ENCODE assay signal across 24 mouse cellular contexts in the genomic region with DNA sequence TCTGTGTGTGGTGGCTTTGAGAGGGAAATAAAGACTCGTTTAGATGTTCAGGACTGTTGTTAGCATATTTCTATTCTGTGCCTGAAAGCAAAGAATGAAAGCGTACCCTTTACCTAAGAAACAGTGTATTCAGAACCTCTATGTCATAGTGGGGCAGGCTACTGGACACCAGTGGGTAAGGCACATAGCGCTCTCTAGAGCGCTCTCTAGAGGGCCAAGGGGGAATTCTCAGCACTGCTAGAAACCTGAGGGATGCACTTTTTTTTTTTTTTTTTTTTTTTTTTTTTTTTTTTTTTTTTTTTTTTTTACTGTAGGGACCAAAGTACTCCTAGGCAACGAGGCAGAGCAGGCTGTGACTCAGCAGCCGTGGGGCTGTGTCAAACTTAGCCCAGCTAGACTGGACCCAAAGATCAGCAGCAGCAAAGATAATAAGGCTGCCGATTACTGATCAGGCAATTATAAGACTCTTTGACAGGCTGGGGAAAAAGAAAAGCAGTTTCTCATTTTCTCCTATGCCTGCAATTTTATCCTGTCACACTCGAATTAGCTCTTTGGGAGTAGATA.
DNase-seq lines count a peak whose midpoint lies in the region; ATAC-seq lines count a peak whose summit lies in the region.
"Had no signal": no experiment of that assay in that cellular context is flagged by ENCODE, and none has a peak within 500 bp of the region (broad histone marks: within the 10 kb centered on the region; RNA-seq: fewer than 3 reads in every experiment).

No protein-coding gene starts in this region.

- no peak overlapping the region for H3K9ac ChIP-seq in intestine, embryonic 15.5 days
- H3K9ac ChIP-seq in hindbrain, embryonic 11.5 days (ENCODE audit: low read depth, low read length), result no peak overlapping the region
- H3K9ac ChIP-seq: embryonic facial prominence, embryonic 13.5 days; forebrain, embryonic 15.5 days; heart, embryonic 13.5 days; hindbrain, embryonic 12.5 days; liver, embryonic 12.5 days; liver, postnatal 0 days; midbrain, embryonic 12.5 days had no signal

- no peak overlapping the region for H3K27ac ChIP-seq in intestine, embryonic 15.5 days
- H3K27ac ChIP-seq in hindbrain, embryonic 11.5 days (ENCODE audit: low read depth, low read length), result no peak overlapping the region
- H3K27ac ChIP-seq: embryonic facial prominence, embryonic 13.5 days; forebrain, embryonic 10.5 days; forebrain, embryonic 15.5 days; heart, embryonic 13.5 days; hindbrain, embryonic 12.5 days; hindbrain, postnatal 0 days; liver, embryonic 12.5 days; midbrain, embryonic 12.5 days had no signal

- no peak for DNase-seq in frontal cortex, postnatal 36 days (ENCODE audit: low spot score in 2 of 2)
- peak; percentile 7 to 31 for DNase-seq in kidney, postnatal 36 days
- DNase-seq in kidney, adult 18-20 months, result no peak
- DNase-seq in ES-CJ7 (ENCODE audit: low read depth, low spot score), result peak; percentile 60
- DNase-seq in hindbrain, embryonic 11.5 days (ENCODE audit: low spot score), result no peak
- DNase-seq in thymus, postnatal 0 days (ENCODE audit: low spot score), result no peak
- DNase-seq: adrenal gland, postnatal 14 days; cerebellum, adult 18-20 months; cerebellum, postnatal 10 days; heart, postnatal 10 days; left cerebral cortex, postnatal 4 days; liver, postnatal 0 days; lung, postnatal 36 days had no signal

- H3K4me3 ChIP-seq in intestine, embryonic 15.5 days (replicated peaks), result no peak overlapping the region
- H3K4me3 ChIP-seq in hindbrain, embryonic 11.5 days (ENCODE audit: low read depth, low read length), result no peak overlapping the region
- H3K4me3 ChIP-seq: embryonic facial prominence, embryonic 13.5 days; forebrain, embryonic 10.5 days; forebrain, embryonic 15.5 days; heart, embryonic 13.5 days; hindbrain, embryonic 12.5 days; liver, embryonic 12.5 days; midbrain, embryonic 12.5 days had no signal

- 62% methylated on average over 8 of the region's 8 CpGs for WGBS in intestine, embryonic 15.5 days
- 66% methylated on average over 8 of the region's 8 CpGs for WGBS in hindbrain, embryonic 11.5 days

- no peaks in the 10 kb centered on the region for H3K27me3 ChIP-seq in intestine, embryonic 15.5 days (replicated peaks)
- H3K27me3 ChIP-seq in hindbrain, embryonic 11.5 days (ENCODE audit: control insufficient read depth, insufficient read depth, low read length), result no peaks in the 10 kb centered on the region
- H3K27me3 ChIP-seq: CH12.LX; embryonic facial prominence, embryonic 13.5 days; forebrain, embryonic 15.5 days; heart, embryonic 13.5 days; hindbrain, embryonic 12.5 days; liver, embryonic 12.5 days; midbrain, embryonic 12.5 days had no signal

- H3K36me3 ChIP-seq in intestine, embryonic 15.5 days, result no peaks in the 10 kb centered on the region
- no peaks in the 10 kb centered on the region for H3K36me3 ChIP-seq in hindbrain, embryonic 11.5 days (ENCODE audit: control insufficient read depth, insufficient read depth, low read length)
- H3K36me3 ChIP-seq: embryonic facial prominence, embryonic 13.5 days; forebrain, embryonic 10.5 days; forebrain, embryonic 15.5 days; heart, embryonic 13.5 days; hindbrain, embryonic 12.5 days; liver, embryonic 12.5 days; midbrain, embryonic 12.5 days had no signal

- ATAC-seq in frontal cortex, adult (ENCODE audit: low TSS enrichment), result peak; percentile 32; the same call in 1 of the 2 replicates
- peak; percentile 53; the same call in 1 of the 2 replicates for ATAC-seq in intestine, embryonic 15.5 days
- no peak for ATAC-seq in hindbrain, embryonic 11.5 days (ENCODE audit: low FRiP score)
- ATAC-seq: forebrain, embryonic 15.5 days; hindbrain, postnatal 0 days; liver, embryonic 12.5 days; liver, postnatal 0 days had no signal

- H3K4me1 ChIP-seq in intestine, embryonic 15.5 days (replicated peaks), result no peaks in the 10 kb centered on the region
- H3K4me1 ChIP-seq in hindbrain, embryonic 11.5 days (replicated peaks; ENCODE audit: control insufficient read depth, insufficient read depth, low read length), result no peaks in the 10 kb centered on the region
- H3K4me1 ChIP-seq: embryonic facial prominence, embryonic 13.5 days; forebrain, embryonic 10.5 days; forebrain, embryonic 15.5 days; heart, embryonic 13.5 days; hindbrain, embryonic 12.5 days; liver, embryonic 12.5 days; midbrain, embryonic 12.5 days had no signal

- no peaks in the 10 kb centered on the region for H3K9me3 ChIP-seq in intestine, embryonic 15.5 days
- H3K9me3 ChIP-seq in hindbrain, embryonic 11.5 days (ENCODE audit: control insufficient read depth, low read length), result no peaks in the 10 kb centered on the region
- H3K9me3 ChIP-seq: embryonic facial prominence, embryonic 13.5 days; forebrain, embryonic 10.5 days; forebrain, embryonic 15.5 days; heart, embryonic 13.5 days; hindbrain, embryonic 12.5 days; midbrain, embryonic 12.5 days had no signal

- H3K4me2 ChIP-seq in intestine, embryonic 15.5 days (replicated peaks), result no peak overlapping the region
- no peak overlapping the region for H3K4me2 ChIP-seq in hindbrain, embryonic 11.5 days (replicated peaks; ENCODE audit: low read depth, low read length)
- H3K4me2 ChIP-seq: embryonic facial prominence, embryonic 13.5 days; forebrain, embryonic 15.5 days; heart, embryonic 13.5 days; hindbrain, embryonic 12.5 days; liver, embryonic 12.5 days; midbrain, embryonic 12.5 days had no signal

Comparison
In these comparisons a context has a peak if more than half of its experiments do, and no peak if none do; other contexts are left out.
1. DNase-seq: peak in kidney, postnatal 36 days (2 of 2) and ES-CJ7 (single experiment); none in frontal cortex, postnatal 36 days (0 of 2), kidney, adult 18-20 months (single experiment), hindbrain, embryonic 11.5 days (single experiment) and thymus, postnatal 0 days (single experiment).